Mouse (Mus musculus) brain, embryonic 14.5 days (tissue): ENCODE measurements around the gene Slc25a47. TPM values are rescaled to one million over a fixed set of nuclear protein-coding genes. Genes with fewer than 3 reads are reported as not detected.

Source experiments
- DNase-seq: peaks from one replicate; pipeline ENCODE4 v3.0.0-alpha.2; 2011; ENCODE audit warnings: low read depth
- CTCF ChIP-seq: fragments of 200-500 bp; IDR thresholded peaks from 2 replicates; pipeline ENCODE4 v1.5.1; 2012; ENCODE audit warnings: inconsistent platforms, mild to moderate bottlenecking, moderate library complexity, borderline replicate concordance; ENCODE audit not compliant: insufficient read depth, insufficient read length; ENCODE audit errors: extremely low read depth
- POLR2A ChIP-seq: fragments of 200-500 bp; IDR thresholded peaks from 2 replicates; pipeline ENCODE4 v1.6.1; 2012; ENCODE audit warnings: mild to moderate bottlenecking, inconsistent platforms, borderline replicate concordance; ENCODE audit not compliant: poor library complexity, insufficient read depth, insufficient read length, severe bottlenecking; ENCODE audit errors: extremely low read depth
- polyA plus RNA-seq: library from polyadenylated mRNA; depleted of rRNA; stranded (reverse); fragments of >200 nt; gene quantifications from 2 replicates; pipeline ENCODE4 v1.2.3, GENCODE M21; 2012

Gene Slc25a47
- polyA plus RNA-seq, 1 experiment = 19.9 TPM

- no peak for DNase-seq
- TF ChIP-seq CTCF = no peak
- no peak for TF ChIP-seq POLR2A
Observed at GRCm38 (mm10) chr12:108849488-108850022, 13.7 kb downstream of the Slc25a47 start.

- TF ChIP-seq POLR2A = no peak
- TF ChIP-seq CTCF = no peak
- DNase-seq = no peak
Observed at GRCm38 (mm10) chr12:108850129-108850528, 14.3 kb downstream of the Slc25a47 start.

- DNase-seq = no peak
- TF ChIP-seq POLR2A = no peak
- TF ChIP-seq CTCF = no peak
Observed at GRCm38 (mm10) chr12:108850886-108851285, 15.0 kb downstream of the Slc25a47 start.

- TF ChIP-seq POLR2A (no peak), CTCF (no peak)
- no peak for DNase-seq
Observed at GRCm38 (mm10) chr12:108852822-108853221, 17.0 kb downstream of the Slc25a47 start.

GRCm38 (mm10) chr12:108855081-108855480 is 19.2 kb downstream of the Slc25a47 start:
- no peak for TF ChIP-seq POLR2A
- no peak for TF ChIP-seq CTCF
- no peak for DNase-seq

- TF ChIP-seq CTCF (no peak), POLR2A (no peak)
Observed at GRCm38 (mm10) chr12:108856186-108856585, 20.3 kb downstream of the Slc25a47 start.

GRCm38 (mm10) chr12:108857109-108857508 is 21.3 kb downstream of the Slc25a47 start:
- no peak for DNase-seq
- TF ChIP-seq CTCF (no peak), POLR2A (no peak)

More at GRCm38 (mm10) chr12:108856186-108856585, 20.3 kb downstream of the Slc25a47 start:
- no peak for DNase-seq

GRCm38 (mm10) chr12:108857589-108858184 is 21.8 kb downstream of the Slc25a47 start:
- no peak for TF ChIP-seq CTCF
- TF ChIP-seq POLR2A = no peak
- DNase-seq = no peak

GRCm38 (mm10) chr12:108858486-108858885 is 22.6 kb downstream of the Slc25a47 start:
- TF ChIP-seq CTCF = no peak
- no peak for TF ChIP-seq POLR2A
- DNase-seq = no peak

GRCm38 (mm10) chr12:108865007-108865494 is 29.2 kb downstream of the Slc25a47 start:
- no peak for DNase-seq
- TF ChIP-seq CTCF (no peak), POLR2A (no peak)

- no peak for DNase-seq
- TF ChIP-seq POLR2A (no peak), CTCF (peak; percentile 36; the same call in 1 of the 2 replicates)
Observed at GRCm38 (mm10) chr12:108869575-108869974, 33.7 kb downstream of the Slc25a47 start.

- TF ChIP-seq CTCF = no peak
- DNase-seq = no peak
Observed at GRCm38 (mm10) chr12:108873122-108873521, 37.3 kb downstream of the Slc25a47 start.

GRCm38 (mm10) chr12:108879138-108879537 is 43.3 kb downstream of the Slc25a47 start:
- no peak for TF ChIP-seq CTCF
- no peak for TF ChIP-seq POLR2A
- DNase-seq = no peak
